Mouse (Mus musculus): ENCODE data around the gene Vmn2r43.
"Not testable (repeated sequence)": the region's sequence is repeated elsewhere in the genome, so short reads cannot be mapped to it uniquely, and the experiment has no call there.

Gene Vmn2r43

DNA sequence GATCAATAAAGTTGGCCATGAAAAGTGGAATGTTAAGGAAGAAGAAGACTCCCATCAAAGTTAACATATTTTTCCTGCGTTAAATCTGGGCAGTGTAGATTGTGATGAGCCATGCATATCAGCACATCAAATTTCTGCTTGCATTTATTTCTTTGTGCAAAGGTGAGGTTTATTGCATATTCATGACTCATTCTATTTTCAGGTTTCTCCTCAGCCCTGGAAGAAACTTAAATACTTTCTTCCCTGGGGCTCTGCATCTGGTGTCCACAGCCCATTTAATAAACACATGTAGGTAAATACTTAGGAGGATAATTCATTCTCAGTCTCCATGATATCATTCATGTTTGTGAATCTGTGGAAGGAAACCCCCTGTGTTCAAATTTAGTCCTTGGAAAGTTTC is at the start of gene Vmn2r43:
Gene Vmn2r43 (minus strand): TSS at position 101 of the 400 bp plus-strand sequence.
- ATAC-seq (ENCODE audit: low TSS enrichment): not testable (repeated sequence)

DNA sequence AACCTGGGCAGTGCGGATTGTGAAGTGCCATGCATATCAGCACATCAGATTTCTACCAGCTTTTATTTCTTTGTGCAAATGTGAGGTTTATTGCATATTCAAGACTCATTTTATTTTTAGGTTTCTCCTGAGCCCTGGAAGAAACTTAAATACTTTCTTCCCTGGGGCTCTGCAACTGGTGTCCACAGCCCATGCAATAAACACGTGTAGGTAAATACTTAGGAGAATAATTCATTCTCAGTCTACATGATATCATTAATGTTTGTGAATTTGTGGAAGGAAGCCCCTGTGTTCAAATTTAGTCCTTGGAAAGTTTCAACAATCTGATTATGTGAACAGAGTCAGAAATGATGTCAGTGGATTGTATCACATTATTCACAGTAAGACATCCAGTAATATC is 60.2 kb downstream of the Vmn2r43 start, which contains the start of gene Vmn2r42:
Gene Vmn2r42 (minus strand): TSS at position 101 of the 400 bp plus-strand sequence.
- ATAC-seq (ENCODE audit: low TSS enrichment): not testable (repeated sequence)
